Mouse (Mus musculus) layer of hippocampus, postnatal 36 days (tissue): ENCODE measurements around the gene Rasgef1b. TPM values are rescaled to one million over a fixed set of nuclear protein-coding genes. Genes with fewer than 3 reads are reported as not detected.

Experiments
- DNase-seq, 2 experiments: peaks; one replicate each; pipeline ENCODE4 v3.0.0; 2022
- total RNA-seq, 2 experiments: library from RNA; stranded (reverse); gene quantifications; 2 replicates each; pipeline ENCODE4 v1.2.3; 2021

The Rasgef1b gene
- total RNA-seq, 2 experiments from 2014 or later: 12.4 to 13.1 TPM

GRCm38 (mm10) chr5:99440109-99440508 is 288.8 kb downstream of the Rasgef1b start:
- DNase-seq: peak in 1 of 2 experiments; percentile 31

DNA sequence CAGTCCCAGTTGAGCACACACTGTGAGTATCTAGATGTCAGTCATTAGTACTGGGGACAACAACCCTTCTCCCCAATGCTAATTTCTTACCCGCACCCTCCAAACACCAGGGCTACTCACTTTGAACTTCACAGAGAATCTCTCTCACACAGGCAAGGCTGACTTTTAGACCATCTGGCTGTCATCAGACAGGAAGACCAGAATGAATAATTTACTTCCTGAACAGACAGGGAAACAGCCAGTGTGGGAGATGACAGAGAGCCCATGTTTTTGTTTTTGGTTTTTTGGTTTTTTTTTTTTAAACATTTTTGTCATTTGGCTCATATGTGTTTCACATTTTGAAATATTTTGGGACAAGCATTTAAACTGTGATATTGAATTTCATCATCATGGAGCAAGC is 290.3 kb downstream of the Rasgef1b start:
- no peak for DNase-seq

DNA sequence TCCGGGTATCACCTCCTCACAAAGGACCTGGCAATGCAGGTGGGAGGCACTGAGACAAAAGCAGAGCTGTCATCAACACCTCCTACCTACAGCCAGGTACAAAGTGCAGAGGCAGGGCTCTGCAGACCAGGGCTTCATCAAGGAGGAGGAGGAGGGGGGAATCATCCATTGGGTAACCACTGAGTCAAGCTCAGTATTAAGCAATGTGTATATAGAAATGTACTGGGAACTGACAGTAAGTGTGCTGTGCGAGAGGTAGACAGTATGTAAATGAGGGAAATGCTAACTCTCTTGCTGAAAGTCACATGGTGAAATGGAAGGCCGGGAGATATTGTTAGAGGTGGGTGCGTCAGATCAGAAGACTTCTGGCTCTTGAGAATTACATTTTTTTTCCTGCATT is 294.6 kb downstream of the Rasgef1b start:
- DNase-seq: no peak

- DNase-seq: no peak
These were observed 296.4 kb downstream of the Rasgef1b start for GRCm38 (mm10) chr5:99432471-99432870.

DNA sequence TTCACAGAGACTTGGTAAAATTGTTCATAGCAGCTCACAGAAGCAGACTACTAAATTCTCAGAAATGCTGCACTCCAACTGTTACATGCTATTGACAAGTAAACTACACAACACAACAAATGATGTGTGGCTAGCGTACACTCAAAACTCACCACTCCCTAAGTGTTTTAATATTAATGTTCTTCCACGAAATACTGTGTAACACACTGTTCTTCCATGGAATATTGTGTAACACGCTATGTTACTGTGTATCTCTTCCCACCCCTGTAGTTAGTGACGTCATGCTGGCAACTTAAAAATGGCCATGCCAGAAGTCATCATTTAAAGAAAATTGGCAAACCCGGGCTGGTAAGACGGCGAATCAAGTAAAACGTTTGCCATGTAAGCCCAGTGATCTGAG is 299.6 kb downstream of the Rasgef1b start:
- no peak for DNase-seq

DNA sequence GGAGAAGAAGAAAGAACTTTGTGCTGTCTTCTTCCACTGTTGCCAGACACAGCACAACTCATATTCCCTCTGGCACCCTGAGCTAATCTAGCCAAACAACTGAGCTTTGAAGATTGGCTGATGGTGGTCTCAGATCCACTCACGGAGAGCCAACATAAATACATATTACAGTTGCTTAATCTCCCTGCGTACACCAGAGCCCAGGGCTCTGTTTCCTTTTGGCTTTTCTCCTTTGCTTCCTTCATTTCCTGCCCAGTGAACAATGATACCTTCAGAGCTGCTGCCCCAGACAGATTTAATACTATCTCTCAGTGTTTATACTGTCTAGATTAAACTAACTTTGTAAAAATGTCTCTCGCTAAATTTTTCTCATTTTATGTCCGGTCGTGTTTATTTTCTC is 300.2 kb downstream of the Rasgef1b start:
- no peak for DNase-seq

- DNase-seq: no peak
These were observed 305.6 kb downstream of the Rasgef1b start for GRCm38 (mm10) chr5:99423271-99423670.

GRCm38 (mm10) chr5:99422856-99423255 is 306.0 kb downstream of the Rasgef1b start:
- DNase-seq: no peak

DNA sequence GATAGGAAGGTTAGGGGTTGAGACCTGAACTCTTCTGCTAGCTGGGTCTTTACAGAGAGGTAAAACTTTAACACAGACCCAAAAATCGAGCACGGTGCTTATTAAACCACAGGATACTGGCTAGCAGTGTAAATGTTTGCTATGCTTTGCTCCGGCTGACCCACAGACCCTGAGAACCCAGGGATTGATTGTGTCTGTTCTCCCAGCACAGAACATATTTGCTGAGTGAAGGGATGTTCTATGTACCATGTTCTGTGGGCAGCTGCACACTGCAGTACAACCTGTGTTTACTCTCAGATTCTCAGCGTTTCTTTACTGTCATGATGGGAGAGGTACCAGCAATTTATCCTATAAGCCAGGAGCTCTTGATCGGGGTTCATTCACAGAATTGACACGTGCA is 306.8 kb downstream of the Rasgef1b start:
- no peak for DNase-seq

GRCm38 (mm10) chr5:99419872-99420271 is 309.0 kb downstream of the Rasgef1b start:
- no peak for DNase-seq

GRCm38 (mm10) chr5:99416902-99417301 is 312.0 kb downstream of the Rasgef1b start:
- no peak for DNase-seq

- no peak for DNase-seq
These were observed 313.2 kb downstream of the Rasgef1b start for GRCm38 (mm10) chr5:99415676-99416075.

GRCm38 (mm10) chr5:99415049-99415448 is 313.8 kb downstream of the Rasgef1b start:
- no peak for DNase-seq

DNA sequence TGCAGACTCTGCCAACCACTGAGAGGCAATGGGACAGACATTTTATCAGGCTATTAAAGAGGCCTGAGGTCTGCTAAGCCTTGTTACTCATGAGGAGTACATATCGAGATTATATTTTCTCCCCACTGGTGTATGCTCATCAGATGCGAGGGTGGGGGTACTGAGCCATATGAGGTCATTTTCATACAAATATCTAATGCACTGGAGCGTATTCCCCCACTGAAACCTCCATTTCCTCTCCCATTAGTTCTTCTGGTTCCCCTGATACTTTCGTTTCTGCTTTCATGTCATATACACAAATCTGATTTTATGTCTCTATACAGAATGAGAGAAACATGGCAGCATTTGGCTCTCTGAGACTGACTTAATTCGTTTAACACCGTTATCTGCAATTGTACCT is 314.6 kb downstream of the Rasgef1b start:
- DNase-seq: no peak

DNA sequence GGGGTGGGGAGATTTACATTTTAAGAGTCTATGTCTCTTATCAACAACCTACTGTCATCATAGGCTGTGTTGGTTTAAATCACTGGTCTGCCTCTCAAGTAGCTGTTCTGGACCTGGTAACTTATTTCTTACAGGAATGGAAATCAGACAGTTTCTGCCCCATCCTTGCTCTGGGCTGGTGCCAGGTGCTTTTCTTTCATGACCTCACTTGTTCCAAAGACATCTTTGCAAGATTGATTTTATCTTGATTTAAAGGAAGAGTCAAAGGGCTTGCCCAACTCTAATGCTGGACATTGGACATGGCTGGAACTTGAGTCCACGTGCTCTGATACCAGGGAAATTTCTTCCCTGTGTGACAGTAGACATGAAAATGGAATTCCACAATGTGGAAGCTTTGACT is 315.0 kb downstream of the Rasgef1b start:
- no peak for DNase-seq

GRCm38 (mm10) chr5:99413391-99413790 is 315.5 kb downstream of the Rasgef1b start:
- DNase-seq: no peak

DNA sequence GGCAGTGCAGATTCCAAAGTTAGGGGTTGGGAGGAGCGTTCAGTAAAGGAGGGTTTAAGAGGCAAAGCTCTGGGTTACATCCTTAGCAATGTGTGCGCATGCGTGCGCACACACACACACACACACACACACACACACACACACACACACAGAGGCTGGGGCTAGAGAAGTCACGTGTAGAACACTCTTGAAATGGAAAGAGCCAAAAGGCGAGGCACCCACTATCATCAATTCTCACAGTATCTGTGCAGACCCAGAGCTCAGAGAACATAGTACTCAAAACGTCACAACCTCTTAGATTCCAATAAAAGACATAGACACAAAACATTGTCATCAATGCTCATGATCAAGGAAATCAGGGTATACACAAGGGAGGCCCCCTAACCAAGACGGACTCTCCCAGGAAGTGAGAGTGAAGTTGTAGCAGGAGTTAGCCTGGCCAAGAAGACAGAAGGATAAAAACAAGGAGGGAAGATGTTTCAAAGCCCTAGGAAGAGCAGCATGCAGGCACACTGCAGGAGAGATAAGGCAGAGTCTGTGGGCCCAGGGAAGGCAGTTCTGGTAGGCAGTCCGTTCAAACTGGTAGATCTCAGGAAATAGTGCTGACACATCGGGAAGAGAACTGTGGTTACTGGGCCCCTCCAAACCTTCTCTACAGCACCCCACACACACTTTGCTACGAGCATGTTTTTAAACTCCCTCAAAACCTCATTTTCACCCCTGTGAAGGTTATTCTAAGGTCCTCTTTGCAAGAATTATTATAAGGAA is 324.3 kb downstream of the Rasgef1b start:
- DNase-seq: no peak

- DNase-seq: no peak
These were observed 325.5 kb downstream of the Rasgef1b start for GRCm38 (mm10) chr5:99403325-99403724.

DNA sequence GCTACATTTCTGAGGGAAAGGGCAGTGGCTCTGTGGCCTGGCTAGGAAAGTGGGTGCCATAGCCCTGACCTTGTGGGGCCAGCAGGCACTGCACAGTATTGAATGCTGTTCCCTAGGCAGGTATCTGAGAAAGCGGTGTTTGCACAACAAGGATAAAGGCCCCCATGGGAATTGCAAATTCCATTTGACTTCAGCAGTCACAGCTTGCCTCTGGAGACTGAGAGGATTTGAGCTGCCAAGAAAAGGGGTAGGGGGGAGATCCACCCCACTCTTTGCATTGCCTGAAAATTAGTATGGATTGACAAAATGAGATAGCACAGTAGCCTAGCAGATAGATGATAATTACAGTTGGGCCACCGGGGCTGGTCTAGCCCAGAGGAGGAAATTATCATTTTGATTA is 326.1 kb downstream of the Rasgef1b start:
- DNase-seq: no peak

DNA sequence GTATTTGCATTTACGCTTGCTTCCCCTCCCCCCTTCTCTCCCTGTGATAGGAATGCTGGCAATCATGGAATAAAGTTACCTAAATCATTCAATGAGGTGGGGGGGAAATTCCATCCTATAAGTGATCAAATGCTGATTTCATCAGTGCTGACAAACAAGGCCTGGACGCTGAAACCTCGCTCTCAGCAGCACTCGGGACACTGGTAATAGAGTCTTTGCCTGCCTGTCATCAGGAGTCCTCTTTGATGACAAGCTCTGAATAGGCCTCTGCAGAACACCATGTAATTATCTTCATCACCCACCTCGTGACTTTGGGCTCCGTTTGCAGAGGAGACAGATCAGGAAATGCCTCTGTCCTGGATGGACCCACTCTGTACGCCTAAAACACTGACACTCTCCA is 326.6 kb downstream of the Rasgef1b start:
- DNase-seq: no peak

- DNase-seq: no peak
These were observed 328.8 kb downstream of the Rasgef1b start for GRCm38 (mm10) chr5:99399855-99400626.

GRCm38 (mm10) chr5:99398472-99399070 is 330.3 kb downstream of the Rasgef1b start:
- DNase-seq: no peak

- DNase-seq: no peak
These were observed 334.3 kb downstream of the Rasgef1b start for GRCm38 (mm10) chr5:99394578-99394977.

GRCm38 (mm10) chr5:99391525-99391924 is 337.3 kb downstream of the Rasgef1b start:
- DNase-seq: no peak
